Mouse (Mus musculus) spleen, adult 12 weeks (tissue): ENCODE measurements at regions not wholly inside any gene's neighbourhood (a gene's known extent, or its start where the extent isn't known, plus 50 kb on each side); places are given as distances from the start of the nearest gene placed in this dataset.

ENCODE experiments used
- DNase-seq: peaks from one replicate; pipeline ENCODE4 v3.0.0; 2022; ENCODE audit warnings: low spot score

DNA sequence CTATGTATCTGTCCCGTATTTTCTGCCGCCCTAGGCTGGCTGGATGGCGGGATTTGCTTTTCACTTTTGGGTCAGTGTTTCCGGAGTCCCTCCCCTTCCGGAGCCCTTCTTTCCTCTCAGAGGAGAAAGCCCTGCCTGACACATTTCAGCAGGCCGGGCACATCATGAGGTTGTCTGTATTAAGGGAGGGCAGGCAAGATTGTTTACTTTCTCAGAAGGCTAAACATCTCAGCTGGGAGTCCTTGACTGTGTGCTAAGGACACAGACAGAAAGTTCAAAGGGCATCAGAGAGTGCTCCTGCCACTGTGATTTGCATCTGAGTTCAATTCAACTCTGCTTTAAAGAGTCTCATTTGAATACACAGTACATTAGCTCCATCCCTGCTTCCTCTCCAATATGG lies 218.8 kb upstream of the Pard3b start:
- no peak for DNase-seq

DNA sequence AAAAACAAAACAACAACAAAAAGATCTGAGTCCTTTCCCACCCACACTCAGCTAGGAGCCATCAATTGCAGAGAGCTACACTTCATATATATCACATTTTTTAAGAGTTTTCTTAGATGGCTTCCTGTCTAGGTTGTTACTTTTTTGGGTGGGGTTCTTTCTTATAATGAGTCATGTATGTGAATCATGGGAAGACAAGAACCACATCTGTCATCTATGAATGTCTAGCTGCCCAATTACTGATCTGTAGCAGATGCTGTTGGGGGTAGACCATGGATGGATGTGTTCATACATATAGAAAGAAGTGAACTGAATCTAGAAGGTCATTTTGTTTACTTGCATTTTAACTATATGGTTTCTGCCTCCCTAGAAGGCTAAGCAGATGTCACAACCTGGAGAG lies 215.4 kb upstream of the Pard3b start:
- DNase-seq = no peak

DNA sequence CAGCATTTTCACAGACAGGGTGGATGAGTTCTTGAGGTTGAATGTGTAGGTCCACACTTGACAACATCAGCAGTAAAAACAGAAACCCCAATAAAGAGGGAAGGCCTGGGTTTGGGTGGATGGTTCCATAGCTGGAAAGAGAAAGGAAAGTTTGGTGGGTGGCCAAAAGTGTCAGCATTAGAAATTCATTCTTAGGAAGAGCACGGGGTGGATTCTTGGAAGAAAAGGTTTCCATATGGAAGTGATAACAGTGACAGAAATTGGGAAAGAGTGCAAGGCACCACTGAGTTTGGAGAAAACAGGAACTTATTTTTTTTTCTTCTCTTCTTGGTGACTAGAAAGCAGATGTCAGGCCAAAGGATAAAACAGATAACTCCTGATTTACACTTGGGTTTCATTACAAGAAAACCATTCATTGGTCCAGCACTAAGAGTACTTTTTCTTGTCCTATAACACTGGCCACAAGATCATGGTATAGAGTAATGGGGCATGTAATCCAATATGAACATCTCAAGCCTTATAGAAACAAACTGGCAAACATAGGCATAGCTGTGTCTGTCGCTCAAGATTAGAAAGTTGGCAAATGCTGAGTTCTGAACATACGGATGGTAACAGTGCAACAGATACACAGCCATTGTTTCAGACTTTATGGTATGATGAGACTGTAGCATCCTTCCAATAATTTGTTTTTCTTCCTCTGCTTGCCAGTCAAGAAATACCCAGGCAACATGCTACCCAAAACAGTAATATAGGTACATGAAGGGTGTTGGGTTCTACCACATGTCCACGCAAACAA lies 209.7 kb upstream of the Pard3b start:
- DNase-seq = no peak

GRCm38 (mm10) chr1:61437603-61438002 lies 201.0 kb upstream of the Pard3b start:
- DNase-seq = no peak

DNA sequence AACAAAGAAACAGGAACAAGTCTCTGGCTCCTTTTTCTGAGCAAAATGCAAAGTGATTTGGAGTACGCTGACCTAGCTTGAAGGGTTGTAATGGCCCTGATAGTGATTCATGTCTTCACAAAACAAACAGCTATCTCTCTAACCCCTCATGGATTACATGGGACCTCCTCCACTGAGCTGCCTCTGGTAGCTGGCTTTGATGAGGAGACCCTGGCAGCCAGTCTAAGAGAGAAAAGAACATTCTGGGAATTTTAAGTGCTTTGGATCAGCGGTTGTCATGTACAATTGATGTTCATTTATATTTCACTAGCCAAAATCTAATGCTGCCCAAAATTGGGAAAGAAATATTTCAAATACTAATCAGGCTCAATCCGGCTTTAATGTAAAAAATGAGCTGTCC lies 177.2 kb upstream of the Pard3b start:
- DNase-seq = no peak

DNA sequence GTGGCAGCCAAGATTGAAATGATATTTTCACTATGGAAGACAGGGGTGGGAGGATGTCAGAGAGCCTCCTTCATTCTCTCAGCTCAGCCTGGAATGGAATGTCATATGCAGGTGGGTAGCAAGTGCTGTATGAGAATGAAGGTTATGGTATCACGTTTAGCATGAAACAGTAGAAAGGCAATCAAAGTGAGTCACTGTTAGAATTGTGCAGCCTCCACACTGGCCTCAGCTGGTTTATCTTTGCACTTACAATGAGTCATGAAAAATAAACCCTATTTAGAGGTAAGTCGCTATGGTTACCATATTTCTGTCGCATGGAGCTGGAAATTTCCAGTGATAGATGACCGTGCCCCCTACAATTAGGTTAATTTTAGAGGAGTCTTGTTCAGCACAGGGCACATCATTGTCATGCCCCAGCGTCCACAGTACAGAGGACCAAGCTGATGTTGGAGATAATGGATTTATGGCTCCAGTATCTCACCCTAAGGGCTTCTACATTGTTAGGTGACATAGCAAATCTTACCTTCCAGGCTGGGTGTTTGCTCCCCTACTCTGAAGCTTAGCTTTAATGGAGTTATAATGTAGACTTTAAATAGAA lies 167.9 kb upstream of the Pard3b start:
- DNase-seq = no peak

GRCm38 (mm10) chr1:61471779-61472578 lies 166.6 kb upstream of the Pard3b start:
- DNase-seq = no peak

- no peak for DNase-seq
These were observed 165.9 kb upstream of the Pard3b start for GRCm38 (mm10) chr1:61472579-61473242.

GRCm38 (mm10) chr1:61485459-61485858 lies 153.2 kb upstream of the Pard3b start:
- DNase-seq = no peak

DNA sequence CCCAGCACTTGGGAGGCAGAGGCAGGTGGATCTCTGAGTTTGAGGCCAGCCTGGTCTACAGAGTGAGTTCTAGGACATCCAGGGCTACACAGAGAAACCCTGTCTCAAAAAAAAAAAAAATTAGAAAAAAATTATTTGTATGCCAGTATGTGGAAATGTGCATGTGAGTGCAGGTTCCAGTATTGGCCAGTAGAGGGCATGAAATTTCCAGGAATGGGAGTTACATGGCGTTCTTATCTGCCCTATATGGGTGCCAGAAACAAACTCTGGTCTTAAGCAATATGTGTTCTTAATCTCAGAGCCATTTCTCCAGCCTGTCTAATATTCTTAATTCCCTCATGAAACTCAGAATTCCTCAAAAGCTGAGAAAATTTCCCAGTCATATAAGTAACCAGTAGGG lies 113.7 kb upstream of the Pard3b start:
- no peak for DNase-seq

DNA sequence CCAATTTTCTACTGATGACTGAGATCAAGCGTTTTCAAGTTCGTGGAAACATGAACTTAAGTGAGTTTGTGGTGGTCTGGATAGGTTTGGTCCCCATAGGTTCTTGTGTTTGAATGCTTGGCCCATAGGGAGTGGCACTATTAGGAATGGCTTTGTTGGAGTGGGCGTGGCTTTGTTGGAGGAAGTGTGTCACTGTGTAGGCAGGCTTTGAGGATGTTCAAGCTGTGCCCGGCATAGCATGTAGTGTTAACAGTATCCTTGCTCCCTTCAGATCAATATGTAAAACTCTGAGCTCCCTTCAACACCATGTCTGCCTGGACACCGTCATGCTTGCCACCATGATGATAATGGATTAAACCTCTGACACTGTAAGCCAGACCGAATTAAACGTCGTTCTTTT lies 112.7 kb upstream of the Pard3b start:
- no peak for DNase-seq

- no peak for DNase-seq
These were observed 109.9 kb upstream of the Pard3b start for GRCm38 (mm10) chr1:61528757-61529156.

DNA sequence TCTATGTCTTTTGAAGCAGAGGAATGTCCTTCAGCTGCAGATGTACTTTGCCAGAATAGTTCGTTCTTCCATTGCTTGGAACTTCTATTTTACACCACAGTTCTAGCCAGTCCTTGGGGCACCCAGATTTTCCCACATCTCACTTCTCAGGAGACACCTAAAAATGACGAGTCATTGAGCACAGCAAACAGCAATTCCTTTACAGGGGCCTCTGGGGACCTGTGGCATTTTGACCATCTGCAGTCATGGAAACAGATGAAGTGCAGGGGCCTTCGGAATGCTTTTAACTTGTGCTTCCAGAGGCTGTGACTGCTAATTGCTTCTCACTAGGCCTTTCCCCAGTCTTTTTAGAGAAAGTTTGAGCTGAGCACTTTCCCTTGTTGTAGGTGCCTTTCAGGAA lies 108.5 kb upstream of the Pard3b start:
- no peak for DNase-seq

DNA sequence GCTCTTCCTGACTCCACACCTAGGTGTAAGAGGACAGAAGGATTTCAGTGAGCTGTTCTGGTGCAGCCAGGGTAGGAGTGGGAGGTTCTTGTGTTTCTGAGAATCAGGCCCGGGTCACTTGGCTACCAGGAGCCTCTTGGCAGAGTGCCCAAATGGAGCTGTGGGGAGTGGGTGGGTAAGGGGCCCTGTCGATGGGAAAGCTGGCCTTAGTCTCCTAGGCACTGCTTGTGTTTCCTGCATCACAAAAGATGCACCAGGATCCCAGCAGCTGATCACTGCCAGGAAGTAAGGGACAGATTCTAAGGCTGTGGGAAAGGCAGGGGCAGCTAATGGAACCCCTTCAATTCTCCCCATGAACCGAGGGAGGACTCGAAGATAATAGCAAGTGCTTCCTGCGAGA lies 107.1 kb upstream of the Pard3b start:
- DNase-seq = no peak

- no peak for DNase-seq
These were observed 98.5 kb upstream of the Pard3b start for GRCm38 (mm10) chr1:61540081-61540480.

GRCm38 (mm10) chr1:61541166-61541565 lies 97.5 kb upstream of the Pard3b start:
- DNase-seq = no peak

DNA sequence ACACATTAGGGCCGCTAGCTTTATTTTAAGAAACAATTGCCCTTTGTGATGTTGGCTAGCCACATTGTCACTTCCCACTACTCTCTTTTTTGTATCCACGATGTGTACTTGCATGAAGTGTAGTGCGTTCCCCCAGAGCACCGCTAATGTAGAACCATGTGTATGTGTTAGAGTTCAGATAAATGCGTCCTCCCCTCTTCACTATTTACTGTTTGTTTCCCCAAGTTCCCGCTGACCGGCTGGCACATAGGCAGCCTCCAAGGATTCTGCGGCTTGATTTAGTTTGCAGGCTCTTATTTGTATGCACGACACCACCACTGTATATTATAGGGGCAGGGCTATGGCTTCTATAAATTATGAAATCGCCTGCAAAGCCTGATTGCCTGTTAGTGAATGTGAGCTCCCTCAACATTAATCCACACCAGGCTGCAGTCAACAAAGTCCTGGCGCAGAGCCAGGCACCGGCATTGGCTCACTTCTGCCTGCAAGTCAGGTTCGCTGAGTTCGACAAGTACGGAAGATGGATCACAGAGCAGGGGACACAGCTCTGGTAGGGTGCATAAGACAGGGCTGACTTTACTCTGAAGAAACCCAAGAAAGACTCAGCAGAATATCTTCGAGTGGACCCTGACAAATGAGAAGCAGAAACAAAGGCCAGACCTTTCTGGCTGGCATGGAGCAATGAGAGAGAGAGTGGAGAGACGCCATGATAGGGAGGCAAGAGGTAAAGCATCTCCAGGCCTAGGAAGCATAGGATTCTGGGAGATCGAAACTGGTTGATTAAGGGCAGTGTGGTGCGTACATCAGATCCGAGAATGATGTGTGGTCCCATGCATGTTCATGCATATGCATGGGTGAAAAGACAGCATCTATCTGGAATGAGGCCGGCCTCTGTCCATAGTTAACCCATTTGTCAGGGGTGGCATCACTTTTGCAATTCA lies 85.8 kb upstream of the Pard3b start:
- no peak for DNase-seq

DNA sequence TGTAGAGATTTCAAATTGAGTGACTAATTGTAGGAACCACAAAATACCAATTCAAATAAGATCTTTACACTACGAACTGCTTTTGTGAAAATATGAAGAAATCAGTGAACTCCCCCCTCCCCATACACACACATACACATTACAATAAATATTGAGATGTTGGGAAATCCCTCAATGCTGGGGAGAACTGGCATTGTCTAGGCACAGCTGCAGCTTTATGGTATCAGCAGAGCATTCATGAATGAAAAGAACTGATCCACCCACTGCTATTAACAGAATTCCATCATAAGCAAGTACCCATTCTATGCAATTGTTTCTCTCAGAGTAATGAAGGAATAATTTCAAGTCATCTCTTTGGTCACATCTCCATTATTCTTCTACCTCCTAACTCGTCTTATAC lies 79.1 kb upstream of the Pard3b start:
- no peak for DNase-seq

- DNase-seq = no peak
These were observed 76.5 kb upstream of the Pard3b start for GRCm38 (mm10) chr1:61562091-61562490.

DNA sequence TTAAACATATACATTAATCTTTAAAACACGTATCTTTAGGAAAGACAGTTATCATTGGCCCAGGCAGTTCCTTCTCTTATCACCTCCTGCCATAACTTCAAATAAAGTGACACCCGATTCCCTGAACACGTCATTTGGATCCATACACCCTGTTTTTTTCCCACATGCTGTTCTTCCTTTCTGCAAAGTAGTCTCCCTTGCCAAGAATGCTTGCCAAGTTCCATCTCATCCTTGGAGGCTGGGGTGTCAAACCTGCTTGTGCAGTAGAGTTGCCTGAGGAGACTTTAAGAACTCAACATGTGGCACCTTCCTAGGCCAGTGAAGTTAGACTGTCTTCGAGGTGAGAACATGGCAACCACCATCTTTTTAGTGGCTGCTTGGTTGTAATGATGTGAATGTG lies 73.2 kb upstream of the Pard3b start:
- no peak for DNase-seq

DNA sequence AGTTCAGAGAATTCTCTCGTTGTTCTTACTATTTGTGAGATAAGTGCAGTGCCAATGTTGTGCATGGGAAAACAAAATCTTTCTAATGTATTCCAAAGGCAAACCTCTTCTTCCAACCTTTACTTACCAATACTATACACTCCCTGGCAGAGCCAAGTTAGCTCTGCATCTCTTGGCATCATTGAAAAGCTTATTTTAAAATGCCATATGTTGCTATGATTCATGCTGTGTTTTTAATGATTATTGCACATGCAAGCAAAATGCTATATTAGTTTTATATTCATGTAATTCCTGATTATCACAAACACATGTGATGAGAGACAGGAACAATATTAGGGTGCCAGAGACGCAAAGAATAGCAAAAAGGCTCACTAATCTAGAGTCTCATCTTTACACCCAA lies 64.3 kb upstream of the Pard3b start:
- DNase-seq = no peak
